In the genomic region with DNA sequence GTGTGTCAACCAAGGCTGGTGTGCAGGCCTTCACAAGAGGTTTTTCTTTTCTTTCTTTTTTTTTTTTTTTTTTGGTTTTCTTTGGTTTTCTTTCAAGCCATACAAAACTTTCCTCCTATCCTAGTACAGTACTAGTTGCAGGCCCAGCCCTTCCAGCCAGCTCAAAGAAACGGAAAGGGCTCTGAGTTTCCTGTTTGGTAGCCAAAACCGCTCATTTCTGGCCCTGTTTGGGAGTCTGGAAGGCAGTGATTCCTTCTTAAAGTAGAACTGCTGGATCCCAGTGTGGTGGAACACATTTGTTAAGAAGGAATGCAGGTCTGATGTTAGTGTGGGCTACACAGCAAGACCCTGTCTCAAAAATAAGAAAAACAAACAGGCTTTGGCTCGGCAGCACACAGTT, we compare ENCODE assay signal across 8 mouse cellular contexts. TPM values are rescaled to one million over a fixed set of nuclear protein-coding genes. Genes with fewer than 3 reads are reported as not detected.
A peak's percentile ranks its signal among the peaks of the same experiment; 100 is the strongest.
DNase-seq lines count a peak whose midpoint lies in the region; ATAC-seq and TF ChIP-seq lines count a peak whose summit lies in the region.

No protein-coding gene starts in this region.

- no peak for TF ChIP-seq CTCF in hindbrain, postnatal 0 days (IDR thresholded peaks at IDR 0.05; ENCODE audit: low read depth)

- intact Hi-C loops in gastrocnemius, postnatal 14 days (cut with DNase I; ENCODE audit: low total_unique reads) = no loop called here

- H3K4me3 ChIP-seq in hindbrain, embryonic 14.5 days (replicated peaks; ENCODE audit: low read length) = no peak overlapping the region
- H3K4me3 ChIP-seq in hindbrain, embryonic 11.5 days (ENCODE audit: low read depth, low read length) = no peak overlapping the region
- no peak overlapping the region for H3K4me3 ChIP-seq in brown adipose tissue, adult 24 weeks (ENCODE audit: insufficient read depth, low read depth, low read length)
- no peak overlapping the region for H3K4me3 ChIP-seq in hindbrain, postnatal 0 days (ENCODE audit: low read length)

- no peak overlapping the region for H3K4me2 ChIP-seq in hindbrain, embryonic 14.5 days (replicated peaks)
- H3K4me2 ChIP-seq in hindbrain, embryonic 11.5 days (replicated peaks; ENCODE audit: low read depth, low read length) = no peak overlapping the region
- no peak overlapping the region for H3K4me2 ChIP-seq in hindbrain, postnatal 0 days (ENCODE audit: low read depth, low read length)

- H3K9ac ChIP-seq in hindbrain, embryonic 14.5 days = no peak overlapping the region
- no peak overlapping the region for H3K9ac ChIP-seq in hindbrain, embryonic 11.5 days (ENCODE audit: low read depth, low read length)
- H3K9ac ChIP-seq in hindbrain, postnatal 0 days (replicated peaks; ENCODE audit: low read length) = no peak overlapping the region

- H3K4me1 ChIP-seq in hindbrain, embryonic 14.5 days (replicated peaks; ENCODE audit: control insufficient read depth, insufficient read depth, low read length) = peaks cover 13% of the 10 kb centered on the region
- H3K4me1 ChIP-seq in hindbrain, embryonic 11.5 days (replicated peaks; ENCODE audit: control insufficient read depth, insufficient read depth, low read length) = peaks cover 7% of the 10 kb centered on the region; the same call in 1 of the 2 replicates
- peaks cover 55% of the 10 kb centered on the region for H3K4me1 ChIP-seq in brown adipose tissue, adult 24 weeks (ENCODE audit: control insufficient read depth, insufficient read depth, insufficient read length, low read length)
- H3K4me1 ChIP-seq in hindbrain, postnatal 0 days (ENCODE audit: insufficient read depth, low read length) = peaks cover 4% of the 10 kb centered on the region

- no peaks in the 10 kb centered on the region for H3K36me3 ChIP-seq in hindbrain, embryonic 14.5 days (replicated peaks; ENCODE audit: control insufficient read depth, insufficient read depth)
- H3K36me3 ChIP-seq in hindbrain, embryonic 11.5 days (ENCODE audit: control insufficient read depth, insufficient read depth, low read length) = no peaks in the 10 kb centered on the region
- no peaks in the 10 kb centered on the region for H3K36me3 ChIP-seq in hindbrain, postnatal 0 days (ENCODE audit: insufficient read depth, low read length)

- H3K27ac ChIP-seq in hindbrain, embryonic 14.5 days = peak overlapping the region; percentile 62
- H3K27ac ChIP-seq in hindbrain, embryonic 11.5 days (ENCODE audit: low read depth, low read length) = no peak overlapping the region
- H3K27ac ChIP-seq in brown adipose tissue, adult 24 weeks (replicated peaks; ENCODE audit: low read depth, low read length) = peak overlapping the region; percentile 90
- H3K27ac ChIP-seq in hindbrain, postnatal 0 days = peak overlapping the region; percentile 48; the same call in 1 of the 2 replicates

- H3K27me3 ChIP-seq in hindbrain, embryonic 14.5 days (ENCODE audit: control insufficient read depth, insufficient read depth, low read length) = no peaks in the 10 kb centered on the region
- no peaks in the 10 kb centered on the region for H3K27me3 ChIP-seq in hindbrain, embryonic 11.5 days (ENCODE audit: control insufficient read depth, insufficient read depth, low read length)
- H3K27me3 ChIP-seq in hindbrain, postnatal 0 days (ENCODE audit: insufficient read depth, low read length) = no peaks in the 10 kb centered on the region

- no peak for DNase-seq in hindbrain, embryonic 14.5 days (ENCODE audit: low spot score)
- DNase-seq in hindbrain, embryonic 11.5 days (ENCODE audit: low spot score) = no peak
- DNase-seq in gastrocnemius, postnatal 14 days = peak; percentile 57
- DNase-seq in hindbrain, postnatal 0 days (ENCODE audit: low spot score) = no peak
- no peak for DNase-seq in thymus, adult 18-20 months
- DNase-seq in urinary bladder, postnatal 25 days (ENCODE audit: low spot score) = no peak

- no peaks in the 10 kb centered on the region for H3K9me3 ChIP-seq in hindbrain, embryonic 14.5 days (ENCODE audit: control insufficient read depth, low read length)
- no peaks in the 10 kb centered on the region for H3K9me3 ChIP-seq in hindbrain, embryonic 11.5 days (ENCODE audit: control insufficient read depth, low read length)
- H3K9me3 ChIP-seq in hindbrain, postnatal 0 days (ENCODE audit: low read length) = no peaks in the 10 kb centered on the region

- WGBS in hindbrain, embryonic 14.5 days = 71% methylated on average over 3 of the region's 3 CpGs
- WGBS in hindbrain, embryonic 11.5 days = 70% methylated on average over 3 of the region's 3 CpGs
- WGBS in hindbrain, postnatal 0 days = 66% methylated on average over 3 of the region's 3 CpGs

- no peak for ATAC-seq in hindbrain, embryonic 14.5 days (ENCODE audit: low FRiP score)
- no peak for ATAC-seq in hindbrain, embryonic 11.5 days (ENCODE audit: low FRiP score)
- ATAC-seq in hindbrain, postnatal 0 days = no peak
- ATAC-seq in megakaryocyte, adult 5-6 weeks (ENCODE audit: poor library complexity, severe bottlenecking) = no peak

RNA-seq across cellular contexts. Expression of a gene that starts 43.0 kb away (rescaled TPM):
- polyA plus RNA-seq in hindbrain, embryonic 14.5 days (2014; fragmentation: Nextera tagmentation; extraction: Ambion mirVana) = 3.2 and 3.9 TPM in 2 replicates
- 6.8 and 7.3 TPM in 2 replicates for polyA plus RNA-seq in hindbrain, embryonic 11.5 days (2014; fragmentation: Nextera tagmentation; extraction: Ambion mirVana)
- 9.6 and 11.2 TPM in 2 replicates for polyA plus RNA-seq in brown adipose tissue, adult 24 weeks (2012; ENCODE audit: insufficient read depth, insufficient read length, missing spikeins)
- total RNA-seq in gastrocnemius, postnatal 14 days (2021) = 1 to 10 TPM; 6.7 to 9.7 TPM
- 2.7 and 4.6 TPM in 2 replicates for total RNA-seq in hindbrain, postnatal 0 days (2014; rRNA removed)
- polyA plus RNA-seq in hindbrain, postnatal 0 days (2015; fragmentation: Nextera tagmentation; extraction: Ambion mirVana) = 3.4 and 3.6 TPM in 2 replicates
- 6.7 and 7.5 TPM in 2 replicates for total RNA-seq in megakaryocyte, adult 5-6 weeks (2015)
- total RNA-seq in megakaryocyte, adult 5-6 weeks (2017) = 5.6 and 6.9 TPM in 2 replicates
